Mouse (Mus musculus) megakaryocyte, embryonic 14.5 days (primary cell): ENCODE measurements around the gene Gm48551.

Experiments used
- FLI1 ChIP-seq: IDR thresholded peaks from 2 replicates; pipeline ENCODE4 v1.6.1; 2012; ENCODE audit warnings: low read length, inconsistent platforms, mixed read lengths
- GATA1 ChIP-seq: IDR thresholded peaks from 3 replicates; pipeline ENCODE4 v1.6.1; 2012; ENCODE audit warnings: mixed read lengths, low read length, inconsistent platforms, borderline replicate concordance

DNA sequence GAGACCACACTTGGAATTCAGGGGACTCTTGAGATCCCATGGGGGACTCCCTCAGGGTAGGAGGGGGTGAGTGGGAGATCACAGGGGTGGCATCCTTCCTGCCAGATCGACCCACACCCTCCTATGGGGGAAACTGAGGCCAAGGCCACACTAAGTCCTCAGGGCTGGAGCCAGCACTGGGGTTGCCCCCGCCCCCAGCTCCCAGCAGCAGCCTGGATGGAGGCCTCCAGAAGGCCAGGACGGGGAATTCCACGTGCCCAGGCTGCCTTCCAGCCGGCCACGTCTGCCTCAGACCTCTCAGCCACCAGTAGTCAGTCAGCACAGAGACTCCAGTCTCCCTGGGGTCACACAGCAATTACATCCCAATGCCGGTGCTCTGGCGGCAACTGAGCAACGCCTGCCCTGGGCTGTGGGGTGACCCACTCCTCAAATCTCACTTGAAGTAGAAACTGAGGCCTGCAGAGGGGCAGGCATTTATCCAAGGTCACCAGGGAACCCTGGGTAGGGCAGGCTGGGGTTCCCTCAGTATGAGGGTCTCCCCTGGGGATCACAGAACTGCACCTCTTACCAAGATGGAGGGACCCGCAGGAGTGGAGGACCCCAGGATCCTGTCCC, 41.1 kb downstream of the Gm48551 start:
- TF ChIP-seq GATA1, result no peak
- no peak for TF ChIP-seq FLI1
